Mouse (Mus musculus): ENCODE data around the gene Dpysl4.
A peak's percentile ranks its signal among the peaks of the same experiment; 100 is the strongest.

The Dpysl4 gene

GRCm38 (mm10) chr7:139100531-139101095, 14.8 kb downstream of the Dpysl4 start:
- DNase-seq (ENCODE audit: low read depth), result no peak

- no peak for DNase-seq (ENCODE audit: low read depth)
These were observed 15.5 kb downstream of the Dpysl4 start for GRCm38 (mm10) chr7:139101286-139101804.

- DNase-seq (ENCODE audit: low read depth), result no peak
These were observed 16.0 kb downstream of the Dpysl4 start for GRCm38 (mm10) chr7:139101826-139102225.

- DNase-seq (ENCODE audit: low read depth), result no peak
These were observed 18.2 kb downstream of the Dpysl4 start for GRCm38 (mm10) chr7:139103960-139104381.

- DNase-seq (ENCODE audit: low read depth), result no peak
These were observed 19.3 kb downstream of the Dpysl4 start for GRCm38 (mm10) chr7:139105076-139105475.

- no peak for DNase-seq (ENCODE audit: low read depth)
These were observed 19.9 kb downstream of the Dpysl4 start for GRCm38 (mm10) chr7:139105705-139106104.

- DNase-seq (ENCODE audit: low read depth), result no peak
These were observed 22.3 kb downstream of the Dpysl4 start for GRCm38 (mm10) chr7:139107908-139108650.

- peak; percentile 22 for DNase-seq (ENCODE audit: low read depth)
These were observed 33.5 kb downstream of the Dpysl4 start for GRCm38 (mm10) chr7:139119152-139119774.

GRCm38 (mm10) chr7:139119775-139120153, 34.0 kb downstream of the Dpysl4 start:
- no peak for DNase-seq (ENCODE audit: low read depth)

GRCm38 (mm10) chr7:139125881-139126280, 40.1 kb downstream of the Dpysl4 start:
- DNase-seq (ENCODE audit: low read depth), result no peak

GRCm38 (mm10) chr7:139126549-139126948, 40.7 kb downstream of the Dpysl4 start:
- DNase-seq (ENCODE audit: low read depth), result no peak

GRCm38 (mm10) chr7:139128994-139129393, 43.2 kb downstream of the Dpysl4 start:
- no peak for DNase-seq (ENCODE audit: low read depth)

GRCm38 (mm10) chr7:139130361-139130760, 44.6 kb downstream of the Dpysl4 start:
- no peak for DNase-seq (ENCODE audit: low read depth)

GRCm38 (mm10) chr7:139131538-139131937, 45.7 kb downstream of the Dpysl4 start:
- DNase-seq (ENCODE audit: low read depth), result no peak

GRCm38 (mm10) chr7:139133446-139133845, 47.6 kb downstream of the Dpysl4 start:
- DNase-seq (ENCODE audit: low read depth), result no peak

- no peak for DNase-seq (ENCODE audit: low read depth)
These were observed 49.4 kb downstream of the Dpysl4 start for GRCm38 (mm10) chr7:139135236-139135635.

GRCm38 (mm10) chr7:139136906-139137491, 51.2 kb downstream of the Dpysl4 start:
- DNase-seq (ENCODE audit: low read depth), result no peak

GRCm38 (mm10) chr7:139139921-139140461, 54.2 kb downstream of the Dpysl4 start:
- DNase-seq (ENCODE audit: low read depth), result no peak

GRCm38 (mm10) chr7:139143785-139144184, 58.0 kb downstream of the Dpysl4 start:
- no peak for DNase-seq (ENCODE audit: low read depth)

- no peak for DNase-seq (ENCODE audit: low read depth)
These were observed 60.1 kb downstream of the Dpysl4 start for GRCm38 (mm10) chr7:139145891-139146290.

GRCm38 (mm10) chr7:139147360-139147759, 61.6 kb downstream of the Dpysl4 start:
- DNase-seq (ENCODE audit: low read depth), result no peak

GRCm38 (mm10) chr7:139149373-139149772, 63.6 kb downstream of the Dpysl4 start:
- no peak for DNase-seq (ENCODE audit: low read depth)
